Mouse (Mus musculus) olfactory bulb, adult 2 months (tissue): Measurements from ENCODE around the gene Col16a1.

Experiments used
- CTCF ChIP-seq: fragments of 200-500 bp; IDR thresholded peaks from 2 replicates; pipeline ENCODE4 v1.5.1; 2012; ENCODE audit warnings: low read depth, mild to moderate bottlenecking, low read length, moderate library complexity; ENCODE audit not compliant: insufficient read depth
- POLR2A ChIP-seq: fragments of 200-500 bp; IDR thresholded peaks from 2 replicates; pipeline ENCODE4 v1.6.1; 2012; ENCODE audit warnings: mild to moderate bottlenecking, low read depth, low read length, moderate library complexity; ENCODE audit not compliant: insufficient read depth

GRCm38 (mm10) chr4:130001710-130002109 is 45.9 kb upstream of the Col16a1 start:
- TF ChIP-seq CTCF = no peak
- no peak for TF ChIP-seq POLR2A
